Mouse (Mus musculus): ENCODE results near the gene Sost. TPM values are rescaled to one million over a fixed set of nuclear protein-coding genes. Genes with fewer than 3 reads are reported as not detected.

Sost gene
- polyA plus RNA-seq, 1 experiment from 2014 or later: not detected

- Histone ChIP-seq H3K4me3 (ENCODE audit: low read depth, low read length) (no peak overlapping the region), H3K27ac (ENCODE audit: low read depth, low read length) (no peak overlapping the region), H3K36me3 (ENCODE audit: control insufficient read depth, insufficient read depth, low read length) (peaks cover 10% of the 10 kb centered on the region), H3K9ac (ENCODE audit: low read depth, low read length) (no peak overlapping the region), H3K27me3 (replicated peaks; ENCODE audit: control insufficient read depth, insufficient read depth, low read length) (no peaks in the 10 kb centered on the region), H3K9me3 (ENCODE audit: control insufficient read depth, low read length) (no peaks in the 10 kb centered on the region), H3K4me2 (no peak overlapping the region), H3K4me1 (replicated peaks; ENCODE audit: control insufficient read depth, insufficient read depth, low read length) (0 out of 2 replicates have a peak, but pooled peaks cover 2% of the 10 kb centered on the region)
- 85% methylated on average over 5 of the region's 5 CpGs for WGBS
- ATAC-seq (replicated peaks; ENCODE audit: low FRiP score) (no peak), DNase-seq (ENCODE audit: low spot score) (no peak)
Measured at GRCm38 (mm10) chr11:101979140-101979539, 12.3 kb upstream of the Sost start.

- no peak for ATAC-seq (replicated peaks; ENCODE audit: low FRiP score)
- no peak for DNase-seq (ENCODE audit: low spot score)
- Histone ChIP-seq H3K4me3 (ENCODE audit: low read depth, low read length) (no peak overlapping the region), H3K27me3 (replicated peaks; ENCODE audit: control insufficient read depth, insufficient read depth, low read length) (no peaks in the 10 kb centered on the region), H3K36me3 (ENCODE audit: control insufficient read depth, insufficient read depth, low read length) (peaks cover 13% of the 10 kb centered on the region), H3K4me1 (replicated peaks; ENCODE audit: control insufficient read depth, insufficient read depth, low read length) (no peaks in the 10 kb centered on the region), H3K4me2 (no peak overlapping the region), H3K9me3 (ENCODE audit: control insufficient read depth, low read length) (no peaks in the 10 kb centered on the region), H3K9ac (ENCODE audit: low read depth, low read length) (no peak overlapping the region), H3K27ac (ENCODE audit: low read depth, low read length) (no peak overlapping the region)
- 90% methylated on average over 7 of the region's 7 CpGs for WGBS
Measured at GRCm38 (mm10) chr11:101976949-101977348, 10.1 kb upstream of the Sost start.

GRCm38 (mm10) chr11:101974923-101975322 lies 8.1 kb upstream of the Sost start:
- DNase-seq (ENCODE audit: low spot score): no peak
- Histone ChIP-seq H3K27me3 (replicated peaks; ENCODE audit: control insufficient read depth, insufficient read depth, low read length) (no peaks in the 10 kb centered on the region), H3K27ac (ENCODE audit: low read depth, low read length) (no peak overlapping the region), H3K4me2 (no peak overlapping the region), H3K4me3 (ENCODE audit: low read depth, low read length) (no peak overlapping the region), H3K9me3 (ENCODE audit: control insufficient read depth, low read length) (no peaks in the 10 kb centered on the region), H3K36me3 (ENCODE audit: control insufficient read depth, insufficient read depth, low read length) (peaks cover 13% of the 10 kb centered on the region), H3K4me1 (replicated peaks; ENCODE audit: control insufficient read depth, insufficient read depth, low read length) (no peaks in the 10 kb centered on the region), H3K9ac (ENCODE audit: low read depth, low read length) (no peak overlapping the region)
- no peak for ATAC-seq (replicated peaks; ENCODE audit: low FRiP score)
- WGBS: 54% methylated on average over 9 of the region's 9 CpGs

- H3K4me2 ChIP-seq: no peak overlapping the region
- no peak overlapping the region for H3K9ac ChIP-seq (ENCODE audit: low read depth, low read length)
- H3K27me3 ChIP-seq (replicated peaks; ENCODE audit: control insufficient read depth, insufficient read depth, low read length): no peaks in the 10 kb centered on the region
- H3K36me3 ChIP-seq (ENCODE audit: control insufficient read depth, insufficient read depth, low read length): peaks cover 13% of the 10 kb centered on the region
- no peaks in the 10 kb centered on the region for H3K4me1 ChIP-seq (replicated peaks; ENCODE audit: control insufficient read depth, insufficient read depth, low read length)
- ATAC-seq (replicated peaks; ENCODE audit: low FRiP score) (no peak), DNase-seq (ENCODE audit: low spot score) (no peak)
- WGBS: 51% methylated on average over 6 of the region's 6 CpGs
- no peak overlapping the region for H3K27ac ChIP-seq (ENCODE audit: low read depth, low read length)
- H3K9me3 ChIP-seq (ENCODE audit: control insufficient read depth, low read length): no peaks in the 10 kb centered on the region
- H3K4me3 ChIP-seq (ENCODE audit: low read depth, low read length): no peak overlapping the region
Measured at GRCm38 (mm10) chr11:101974181-101974580, 7.4 kb upstream of the Sost start.

GRCm38 (mm10) chr11:101973496-101973895 lies 6.7 kb upstream of the Sost start:
- H3K4me1 ChIP-seq (replicated peaks; ENCODE audit: control insufficient read depth, insufficient read depth, low read length): no peaks in the 10 kb centered on the region
- no peak overlapping the region for H3K4me2 ChIP-seq
- H3K36me3 ChIP-seq (ENCODE audit: control insufficient read depth, insufficient read depth, low read length): peaks cover 7% of the 10 kb centered on the region
- 80% methylated on average over 9 of the region's 9 CpGs for WGBS
- no peak for ATAC-seq (replicated peaks; ENCODE audit: low FRiP score)
- no peaks in the 10 kb centered on the region for H3K9me3 ChIP-seq (ENCODE audit: control insufficient read depth, low read length)
- H3K27ac ChIP-seq (ENCODE audit: low read depth, low read length): no peak overlapping the region
- DNase-seq (ENCODE audit: low spot score): no peak
- H3K9ac ChIP-seq (ENCODE audit: low read depth, low read length): no peak overlapping the region
- H3K4me3 ChIP-seq (ENCODE audit: low read depth, low read length): no peak overlapping the region
- peaks cover 3% of the 10 kb centered on the region; the same call in 1 of the 2 replicates for H3K27me3 ChIP-seq (replicated peaks; ENCODE audit: control insufficient read depth, insufficient read depth, low read length)

- Histone ChIP-seq H3K27me3 (replicated peaks; ENCODE audit: control insufficient read depth, insufficient read depth, low read length) (peaks cover 10% of the 10 kb centered on the region), H3K9me3 (ENCODE audit: control insufficient read depth, low read length) (no peaks in the 10 kb centered on the region), H3K27ac (ENCODE audit: low read depth, low read length) (no peak overlapping the region; the same call in 1 of the 2 replicates), H3K9ac (ENCODE audit: low read depth, low read length) (no peak overlapping the region), H3K4me3 (ENCODE audit: low read depth, low read length) (no peak overlapping the region), H3K36me3 (ENCODE audit: control insufficient read depth, insufficient read depth, low read length) (0 out of 2 replicates have a peak, but pooled peaks cover 6% of the 10 kb centered on the region), H3K4me1 (replicated peaks; ENCODE audit: control insufficient read depth, insufficient read depth, low read length) (no peaks in the 10 kb centered on the region), H3K4me2 (no peak overlapping the region)
- DNase-seq (ENCODE audit: low spot score) (no peak), ATAC-seq (replicated peaks; ENCODE audit: low FRiP score) (no peak)
- 90% methylated on average over 5 of the region's 5 CpGs for WGBS
Measured at GRCm38 (mm10) chr11:101972651-101973050, 5.8 kb upstream of the Sost start.

GRCm38 (mm10) chr11:101972097-101972496 lies 5.3 kb upstream of the Sost start:
- no peaks in the 10 kb centered on the region for H3K9me3 ChIP-seq (ENCODE audit: control insufficient read depth, low read length)
- H3K36me3 ChIP-seq (ENCODE audit: control insufficient read depth, insufficient read depth, low read length): 0 out of 2 replicates have a peak, but pooled peaks cover 6% of the 10 kb centered on the region
- H3K27ac ChIP-seq (ENCODE audit: low read depth, low read length): no peak overlapping the region
- DNase-seq (ENCODE audit: low spot score): no peak
- H3K4me1 ChIP-seq (replicated peaks; ENCODE audit: control insufficient read depth, insufficient read depth, low read length): no peaks in the 10 kb centered on the region; the same call in 1 of the 2 replicates
- 63% methylated on average over 3 of the region's 3 CpGs for WGBS
- H3K4me3 ChIP-seq (ENCODE audit: low read depth, low read length): no peak overlapping the region
- no peak overlapping the region for H3K4me2 ChIP-seq
- no peak for ATAC-seq (replicated peaks; ENCODE audit: low FRiP score)
- H3K27me3 ChIP-seq (replicated peaks; ENCODE audit: control insufficient read depth, insufficient read depth, low read length): peaks cover 15% of the 10 kb centered on the region
- no peak overlapping the region for H3K9ac ChIP-seq (ENCODE audit: low read depth, low read length)

- no peak overlapping the region for H3K4me3 ChIP-seq (ENCODE audit: low read depth, low read length)
- H3K27me3 ChIP-seq (replicated peaks; ENCODE audit: control insufficient read depth, insufficient read depth, low read length): peaks cover 22% of the 10 kb centered on the region
- H3K4me1 ChIP-seq (replicated peaks; ENCODE audit: control insufficient read depth, insufficient read depth, low read length): peaks cover 4% of the 10 kb centered on the region; the same call in 1 of the 2 replicates
- H3K36me3 ChIP-seq (ENCODE audit: control insufficient read depth, insufficient read depth, low read length): 0 out of 2 replicates have a peak, but pooled peaks cover 6% of the 10 kb centered on the region
- 37% methylated on average over 3 of the region's 3 CpGs for WGBS
- no peak for DNase-seq (ENCODE audit: low spot score)
- H3K27ac ChIP-seq (ENCODE audit: low read depth, low read length): no peak overlapping the region
- no peak for ATAC-seq (replicated peaks; ENCODE audit: low FRiP score)
- no peak overlapping the region for H3K4me2 ChIP-seq
- no peak overlapping the region for H3K9ac ChIP-seq (ENCODE audit: low read depth, low read length)
- no peaks in the 10 kb centered on the region for H3K9me3 ChIP-seq (ENCODE audit: control insufficient read depth, low read length)
Measured at GRCm38 (mm10) chr11:101971410-101971809, 4.6 kb upstream of the Sost start.

- 82% methylated on average over 13 of the region's 13 CpGs for WGBS
- no peak for ATAC-seq (replicated peaks; ENCODE audit: low FRiP score)
- Histone ChIP-seq H3K9ac (ENCODE audit: low read depth, low read length) (no peak overlapping the region), H3K4me2 (no peak overlapping the region), H3K9me3 (ENCODE audit: control insufficient read depth, low read length) (no peaks in the 10 kb centered on the region), H3K4me3 (ENCODE audit: low read depth, low read length) (no peak overlapping the region), H3K27ac (ENCODE audit: low read depth, low read length) (no peak overlapping the region), H3K36me3 (ENCODE audit: control insufficient read depth, insufficient read depth, low read length) (0 out of 2 replicates have a peak, but pooled peaks cover 5% of the 10 kb centered on the region), H3K4me1 (replicated peaks; ENCODE audit: control insufficient read depth, insufficient read depth, low read length) (peaks cover 4% of the 10 kb centered on the region; the same call in 1 of the 2 replicates), H3K27me3 (replicated peaks; ENCODE audit: control insufficient read depth, insufficient read depth, low read length) (peaks cover 38% of the 10 kb centered on the region)
- no peak for DNase-seq (ENCODE audit: low spot score)
Measured at GRCm38 (mm10) chr11:101969835-101970234, 3.0 kb upstream of the Sost start.

Measured in liver, embryonic 11.5 days (tissue).